Mouse (Mus musculus) lung, postnatal 0 days (tissue): ENCODE measurements around the gene Glis1.

Source experiments
- CTCF ChIP-seq: IDR thresholded peaks from 2 replicates; pipeline ENCODE4 v1.5.1; 2016; ENCODE audit warnings: antibody characterized with exemption, mild to moderate bottlenecking
- EP300 ChIP-seq: IDR thresholded peaks from 2 replicates; pipeline ENCODE4 v1.6.1; 2016; ENCODE audit warnings: antibody characterized with exemption, mild to moderate bottlenecking, control low read depth

GRCm38 (mm10) chr4:107544843-107545242 is 110.5 kb downstream of the Glis1 start:
- TF ChIP-seq CTCF (no peak), EP300 (no peak)
